Mouse (Mus musculus) liver, embryonic 16.5 days (tissue): Measurements from ENCODE around the gene Large1. TPM values are rescaled to one million over a fixed set of nuclear protein-coding genes. Genes with fewer than 3 reads are reported as not detected.
"Not testable (repeated sequence)": the region's sequence is repeated elsewhere in the genome, so short reads cannot be mapped to it uniquely, and the experiment has no call there.

Experiments
- ATAC-seq: fragments of 200-750 bp; cut with Nextera tagmentation; 2 replicates; pipeline ENCODE4 v1.8.0; 2017; ENCODE audit warnings: low read depth, mild to moderate bottlenecking, moderate number of reproducible peaks, moderate library complexity
- H3K27ac ChIP-seq: fragments of 300-500 bp; sonication (generic); 2 replicates; pipeline ENCODE4 v1.5.1; 2014; ENCODE audit warnings: mild to moderate bottlenecking, low read length
- H3K27me3 ChIP-seq: fragments of 300-500 bp; sonication (generic); 2 replicates; pipeline ENCODE4 v1.6.1; 2014; ENCODE audit warnings: low read depth, low read length, mixed read lengths; ENCODE audit not compliant: control insufficient read depth, insufficient read depth
- H3K36me3 ChIP-seq: fragments of 300-500 bp; sonication (generic); 2 replicates; pipeline ENCODE4 v1.6.1; 2014; ENCODE audit warnings: mild to moderate bottlenecking; ENCODE audit not compliant: control insufficient read depth, insufficient read depth
- H3K4me1 ChIP-seq: fragments of 300-500 bp; sonication (generic); 2 replicates; pipeline ENCODE4 v1.6.1; 2014; ENCODE audit warnings: low read depth, low read length, mixed read lengths; ENCODE audit not compliant: control insufficient read depth
- H3K4me2 ChIP-seq: fragments of 300-500 bp; sonication (generic); 2 replicates; pipeline ENCODE4 v1.6.1; 2014; ENCODE audit warnings: low read depth, low read length, mixed read lengths
- H3K4me3 ChIP-seq: fragments of 300-500 bp; sonication (generic); 2 replicates; pipeline ENCODE4 v1.5.1; 2014; ENCODE audit warnings: low read depth, mild to moderate bottlenecking, low read length
- H3K9ac ChIP-seq: fragments of 300-500 bp; sonication (generic); 2 replicates; pipeline ENCODE4 v1.6.1; 2014; ENCODE audit warnings: low read depth, low read length
- H3K9me3 ChIP-seq: fragments of 300-500 bp; sonication (generic); replicated peaks from 2 replicates; pipeline ENCODE4 v1.6.1; 2016; ENCODE audit warnings: low read length; ENCODE audit not compliant: control insufficient read depth
- WGBS: fragments of 180-500 bp; shearing (Covaris S2); extraction: QIAGEN DNeasy Blood & Tissue Kit; methylation state at CpG from one replicate; pipeline ENCODE4 v1.1.7; 2014; ENCODE audit not compliant: insufficient replicate concordance; 5-methylcytosine and 5-hydroxymethylcytosine counted together
- polyA plus RNA-seq: library from polyadenylated mRNA; unstranded; fragments of >200 nt; fragmentation: Nextera tagmentation; extraction: Ambion mirVana; gene quantifications from 2 replicates; pipeline ENCODE4 v1.2.1, GENCODE M21; 2015

Gene Large1
- polyA plus RNA-seq, 1 experiment from 2014 or later, result 1.1 TPM

DNA sequence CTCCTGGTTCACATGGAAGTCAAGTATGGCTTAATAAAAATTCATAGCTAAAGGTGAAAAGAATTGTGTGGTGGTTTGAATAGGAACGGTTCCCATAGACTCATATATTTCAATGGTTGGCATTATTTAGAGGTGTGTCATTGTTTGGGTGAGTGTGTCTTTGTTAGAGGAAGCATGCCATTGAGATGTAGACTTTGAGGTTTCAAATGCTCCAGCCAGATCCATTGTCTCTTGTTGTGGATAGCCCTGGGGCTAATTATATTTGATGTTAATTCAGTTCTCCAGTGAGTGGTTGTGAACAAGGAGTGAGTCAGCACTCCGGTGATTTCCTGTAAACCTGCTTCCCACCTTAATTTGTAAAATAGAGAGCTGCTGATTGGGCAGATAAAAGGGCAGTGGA lies 362.9 kb downstream of the Large1 start:
- Histone ChIP-seq H3K36me3 (no peaks in the 10 kb centered on the region), H3K27ac (no peak overlapping the region), H3K9me3 (no peaks in the 10 kb centered on the region), H3K9ac (no peak overlapping the region), H3K4me1 (no peaks in the 10 kb centered on the region), H3K4me3 (no peak overlapping the region), H3K27me3 (no peaks in the 10 kb centered on the region), H3K4me2 (no peak overlapping the region)
- ATAC-seq, result no peak
- WGBS, result 47% methylated on average over 2 of the region's 2 CpGs

DNA sequence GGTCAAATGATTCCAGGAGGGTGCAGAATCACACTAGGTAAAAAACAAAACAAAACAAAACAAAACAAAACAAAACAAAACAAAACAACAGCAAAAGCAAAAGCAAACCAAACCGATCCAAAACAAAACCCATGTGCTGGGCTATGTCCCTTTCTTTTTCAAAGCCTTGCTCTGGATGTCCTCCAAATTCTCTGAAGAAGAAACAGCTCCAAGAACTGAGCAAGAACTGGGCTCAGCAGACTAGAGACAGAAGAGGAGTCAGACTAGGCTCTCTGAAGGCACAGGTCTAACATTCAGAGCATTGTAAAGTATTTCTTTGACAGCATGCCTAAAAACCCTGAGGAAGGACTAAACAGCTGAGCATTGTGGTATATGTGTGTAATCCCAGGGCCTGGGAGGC lies 370.5 kb downstream of the Large1 start:
- no peak for ATAC-seq
- 34% methylated on average over 1 of the region's 1 CpGs for WGBS
- Histone ChIP-seq H3K4me3 (no peak overlapping the region), H3K27me3 (no peaks in the 10 kb centered on the region), H3K9me3 (no peaks in the 10 kb centered on the region), H3K36me3 (no peaks in the 10 kb centered on the region), H3K27ac (no peak overlapping the region), H3K4me2 (no peak overlapping the region), H3K4me1 (no peaks in the 10 kb centered on the region), H3K9ac (no peak overlapping the region)

DNA sequence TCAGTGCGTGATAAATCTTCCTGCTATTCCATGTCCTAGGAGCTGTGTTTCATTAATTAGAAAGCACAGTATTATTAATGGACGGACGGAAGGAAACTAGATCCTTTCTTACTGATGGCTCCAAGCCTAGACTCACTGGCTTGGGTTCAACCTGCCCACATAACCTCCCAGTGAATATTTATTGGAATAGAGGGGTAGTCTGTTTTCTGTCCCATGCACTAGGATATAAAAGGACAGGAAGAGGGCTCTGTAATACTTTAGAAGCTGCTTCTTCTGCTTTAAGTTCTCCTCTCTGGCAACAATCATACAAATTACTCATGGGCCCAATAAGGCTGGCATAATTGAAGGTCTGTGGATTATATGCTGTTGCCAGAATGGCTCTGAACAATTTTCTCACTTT lies 398.3 kb downstream of the Large1 start:
- Histone ChIP-seq H3K4me3 (no peak overlapping the region), H3K27ac (no peak overlapping the region), H3K27me3 (no peaks in the 10 kb centered on the region), H3K9me3 (no peaks in the 10 kb centered on the region), H3K36me3 (no peaks in the 10 kb centered on the region), H3K9ac (no peak overlapping the region), H3K4me2 (no peak overlapping the region), H3K4me1 (no peaks in the 10 kb centered on the region)
- 61% methylated on average over 3 of the region's 3 CpGs for WGBS
- ATAC-seq, result no peak

DNA sequence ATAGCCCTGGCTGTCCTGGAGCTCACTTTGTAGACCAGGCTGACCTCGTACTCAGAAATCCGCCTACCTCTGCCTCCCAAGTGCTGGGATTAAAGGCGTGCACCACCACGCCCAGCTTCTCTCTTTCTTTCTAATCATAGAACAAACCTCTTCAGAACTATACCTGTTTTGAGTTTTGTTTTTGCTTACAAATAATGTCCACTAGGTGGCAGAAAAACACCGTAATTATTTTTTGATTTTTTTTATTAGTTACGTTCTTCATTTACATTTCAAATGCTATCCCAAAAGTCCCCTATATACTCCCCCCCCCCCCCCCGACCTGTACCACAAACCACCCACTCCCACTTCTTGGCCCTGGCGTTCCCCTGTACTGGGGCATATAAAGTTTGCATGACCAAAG lies 411.9 kb downstream of the Large1 start:
- not testable (repeated sequence) for H3K4me3 ChIP-seq, H3K4me1 ChIP-seq, H3K9me3 ChIP-seq, H3K27ac ChIP-seq, H3K27me3 ChIP-seq, H3K4me2 ChIP-seq, ATAC-seq, H3K36me3 ChIP-seq, H3K9ac ChIP-seq
- 46% methylated on average over 8 of the region's 8 CpGs for WGBS

DNA sequence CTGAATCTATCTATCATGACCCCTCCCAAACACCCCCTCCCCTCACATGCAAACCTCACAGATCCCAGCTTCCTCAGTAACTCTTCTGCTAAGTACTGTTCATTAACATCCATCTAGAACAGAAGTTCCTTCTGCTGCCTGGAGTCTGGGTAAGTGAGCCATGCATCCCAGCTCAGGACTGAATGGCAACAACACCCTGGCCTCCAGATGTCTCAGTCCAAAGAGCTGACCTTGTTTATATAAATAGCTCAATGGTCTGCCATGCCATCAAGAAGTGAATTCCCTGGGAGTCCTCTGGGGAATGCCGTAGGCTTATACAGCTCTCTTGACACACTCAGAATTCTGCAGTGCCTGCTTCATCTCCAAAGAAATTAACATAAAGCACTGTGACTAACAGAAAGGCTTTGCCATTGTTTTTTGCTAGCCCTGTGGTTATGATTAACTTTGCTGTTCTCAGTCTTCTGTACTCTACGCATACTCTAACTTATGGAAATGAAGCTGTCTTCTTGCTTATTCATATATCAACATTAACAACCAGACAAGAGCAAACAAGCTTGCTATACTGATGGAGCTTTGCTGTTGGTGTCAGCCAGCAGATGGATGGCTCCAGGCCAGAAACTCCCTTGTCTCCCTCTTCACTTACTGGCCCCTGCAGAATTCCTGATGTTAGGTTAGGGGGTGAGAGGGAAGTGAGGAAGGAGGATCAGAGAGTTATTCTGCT lies 434.0 kb downstream of the Large1 start:
- Histone ChIP-seq H3K27me3 (no peaks in the 10 kb centered on the region), H3K4me1 (no peaks in the 10 kb centered on the region), H3K4me3 (no peak overlapping the region), H3K9me3 (no peaks in the 10 kb centered on the region), H3K27ac (no peak overlapping the region), H3K36me3 (no peaks in the 10 kb centered on the region), H3K4me2 (no peak overlapping the region), H3K9ac (no peak overlapping the region)
- WGBS, result 70% methylated on average over 2 of the region's 2 CpGs
- no peak for ATAC-seq

DNA sequence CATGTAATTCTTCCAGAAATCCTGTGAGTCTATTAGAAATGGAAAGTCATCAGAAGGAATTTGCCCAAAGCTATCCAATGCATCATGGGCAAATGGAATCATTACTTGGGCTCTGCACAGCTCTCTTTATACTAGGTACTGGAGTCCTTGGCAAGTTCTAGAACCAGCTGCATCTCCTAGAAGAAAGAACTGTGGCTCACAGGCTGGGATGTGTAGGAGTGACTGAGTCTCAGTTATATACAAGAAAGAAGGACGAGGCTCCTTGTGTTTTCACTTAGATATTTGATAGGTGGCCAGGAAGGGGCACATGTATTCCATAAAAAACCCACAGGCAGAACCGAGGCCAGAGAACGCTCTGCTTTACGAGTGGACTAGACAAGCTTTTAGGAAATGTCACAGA lies 447.8 kb downstream of the Large1 start:
- 62% methylated on average over 4 of the region's 4 CpGs for WGBS
- H3K27ac ChIP-seq, result no peak overlapping the region

DNA sequence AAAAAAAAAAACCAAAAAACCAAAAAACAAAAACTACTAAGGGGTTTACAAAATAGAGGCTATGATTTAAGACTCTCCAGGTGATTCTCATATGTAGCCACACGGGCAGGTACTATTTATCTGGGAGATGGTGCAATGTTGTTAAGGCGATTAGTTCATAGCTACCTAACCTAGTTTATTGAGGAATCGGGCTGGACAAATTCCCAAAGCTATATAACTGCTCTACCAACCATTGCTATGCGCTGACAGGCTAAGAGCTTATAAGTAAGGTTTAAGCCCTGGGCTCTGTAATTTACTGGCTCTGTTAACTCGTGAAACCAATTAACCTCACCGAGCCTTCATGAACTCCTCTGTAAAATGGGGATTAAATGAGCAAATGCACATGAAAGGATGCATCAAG lies 451.7 kb downstream of the Large1 start:
- WGBS, result 66% methylated on average over 6 of the region's 6 CpGs

More for the DNA sequence above, 447.8 kb downstream of the Large1 start:
- no peak for ATAC-seq
- Histone ChIP-seq H3K9me3 (no peaks in the 10 kb centered on the region), H3K36me3 (no peaks in the 10 kb centered on the region), H3K4me2 (no peak overlapping the region), H3K4me3 (no peak overlapping the region), H3K27me3 (no peaks in the 10 kb centered on the region), H3K9ac (no peak overlapping the region), H3K4me1 (no peaks in the 10 kb centered on the region)

DNA sequence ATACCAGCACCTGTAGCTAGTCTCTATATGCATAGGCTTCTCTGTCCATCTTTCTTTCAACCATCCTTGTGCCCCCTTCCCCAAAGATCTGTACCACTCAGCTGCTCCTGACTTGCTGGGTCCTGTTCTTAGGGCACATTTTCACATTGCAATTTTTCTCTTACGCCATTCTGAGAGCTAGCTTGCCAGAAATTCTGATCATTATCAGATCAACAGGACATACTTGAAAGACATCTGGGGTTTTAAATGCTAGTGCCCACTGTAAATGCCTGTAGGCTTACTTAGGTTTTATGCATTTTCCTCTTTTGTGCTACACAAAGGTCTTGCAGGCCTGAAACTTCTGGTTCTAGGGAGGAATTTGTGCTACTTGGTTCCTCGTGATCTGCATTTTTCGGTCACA lies 454.0 kb downstream of the Large1 start:
- Histone ChIP-seq H3K36me3 (no peaks in the 10 kb centered on the region), H3K4me2 (no peak overlapping the region), H3K27ac (no peak overlapping the region), H3K4me3 (no peak overlapping the region), H3K4me1 (no peaks in the 10 kb centered on the region), H3K9ac (no peak overlapping the region), H3K27me3 (no peaks in the 10 kb centered on the region), H3K9me3 (no peaks in the 10 kb centered on the region)
- WGBS, result 69% methylated on average over 3 of the region's 3 CpGs
- ATAC-seq, result no peak

More for the DNA sequence above, 451.7 kb downstream of the Large1 start:
- Histone ChIP-seq H3K9ac (no peak overlapping the region), H3K4me3 (no peak overlapping the region), H3K36me3 (no peaks in the 10 kb centered on the region), H3K4me2 (no peak overlapping the region), H3K27me3 (no peaks in the 10 kb centered on the region), H3K9me3 (no peaks in the 10 kb centered on the region), H3K27ac (no peak overlapping the region), H3K4me1 (no peaks in the 10 kb centered on the region)
- no peak for ATAC-seq

DNA sequence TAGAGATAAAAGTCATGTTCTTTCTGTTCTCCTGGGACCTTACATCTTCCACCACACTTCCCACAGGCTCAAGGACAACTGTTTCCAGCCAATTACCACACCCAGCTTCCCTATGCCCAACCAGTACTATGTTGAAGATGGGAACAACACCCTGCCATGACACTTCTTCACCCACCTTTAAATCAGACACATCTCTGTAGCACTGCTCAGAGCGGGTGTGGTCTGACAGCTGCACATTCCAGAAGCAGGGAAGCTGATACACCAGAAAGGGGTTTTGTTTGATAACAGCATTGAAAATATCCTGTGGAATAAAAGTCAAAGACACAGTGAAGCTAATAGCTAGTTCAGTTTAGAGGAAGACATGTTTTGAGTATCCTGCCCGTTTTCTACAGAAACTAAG lies 470.3 kb downstream of the Large1 start:
- no peak overlapping the region for H3K27ac ChIP-seq
- H3K36me3 ChIP-seq, result no peaks in the 10 kb centered on the region
- H3K4me1 ChIP-seq, result no peaks in the 10 kb centered on the region
- 65% methylated on average over 2 of the region's 2 CpGs for WGBS
- H3K4me2 ChIP-seq, result no peak overlapping the region
- no peaks in the 10 kb centered on the region for H3K27me3 ChIP-seq
- H3K9me3 ChIP-seq, result no peaks in the 10 kb centered on the region
- no peak for ATAC-seq
- H3K9ac ChIP-seq, result no peak overlapping the region
- H3K4me3 ChIP-seq, result no peak overlapping the region
